Mouse (Mus musculus): Measurements from ENCODE around the gene F11r.

The F11r gene

GRCm38 (mm10) chr1:171513760-171514159, 76.4 kb downstream of the F11r start:
- intact Hi-C loops (cut with DNase I) = no loop called here
